In the genomic region with DNA sequence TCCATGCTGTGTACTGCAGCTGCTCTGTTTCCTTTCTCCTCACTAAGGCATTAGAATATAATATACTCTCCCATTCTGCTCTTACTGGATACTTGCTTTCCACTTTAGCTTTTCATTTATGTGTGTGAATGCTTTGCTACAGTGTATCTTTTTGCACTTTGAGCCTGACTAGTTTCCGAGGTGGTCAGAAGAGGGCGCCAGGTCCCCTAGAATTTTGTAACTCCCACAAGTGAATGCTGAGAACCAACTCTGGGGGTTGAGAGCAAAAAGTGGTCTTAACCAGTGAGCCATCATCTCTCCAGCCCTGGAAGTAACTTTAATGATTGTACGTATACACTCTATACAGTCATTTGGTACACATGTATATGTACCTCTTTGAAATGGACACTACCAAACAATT, we compare ENCODE assay signal across 8 mouse cellular contexts. TPM values are rescaled to one million over a fixed set of nuclear protein-coding genes. Genes with fewer than 3 reads are reported as not detected.
A peak's percentile ranks its signal among the peaks of the same experiment; 100 is the strongest.
DNase-seq lines count a peak whose midpoint lies in the region; ATAC-seq and TF ChIP-seq lines count a peak whose summit lies in the region.

No protein-coding gene starts in this region.

- ATAC-seq in liver, embryonic 14.5 days (ENCODE audit: insufficient read depth) = no peak
- no peak for ATAC-seq in midbrain, embryonic 16.5 days

- 0 out of 2 replicates have a peak, but pooled peaks have one; percentile 4 for TF ChIP-seq CTCF in liver, embryonic 14.5 days (IDR thresholded peaks at IDR 0.05; ENCODE audit: low read depth)
- TF ChIP-seq CTCF in cortical plate, adult 2 months (IDR thresholded peaks at IDR 0.05; ENCODE audit: extremely low read depth, insufficient read depth, low read length) = peak; percentile 49

- no peaks in the 10 kb centered on the region for H3K4me1 ChIP-seq in liver, embryonic 14.5 days (replicated peaks; ENCODE audit: control insufficient read depth in 2 of 2, insufficient read depth in 2 of 2, low read length in 1 of 2)
- peaks cover 2% of the 10 kb centered on the region; the same call in 1 of the 2 replicates for H3K4me1 ChIP-seq in cortical plate, adult 2 months (ENCODE audit: control insufficient read depth, insufficient read depth, low read length)
- H3K4me1 ChIP-seq in midbrain, embryonic 16.5 days (ENCODE audit: control insufficient read depth, insufficient read depth, low read length) = peaks cover 16% of the 10 kb centered on the region

- no peaks in the 10 kb centered on the region for H3K36me3 ChIP-seq in liver, embryonic 14.5 days (replicated peaks; ENCODE audit: control insufficient read depth, insufficient read depth, low read depth)
- 0 out of 2 replicates have a peak, but pooled peaks cover 3% of the 10 kb centered on the region for H3K36me3 ChIP-seq in midbrain, embryonic 16.5 days (ENCODE audit: control insufficient read depth, insufficient read depth, low read length)

- H3K9me3 ChIP-seq in liver, embryonic 14.5 days (ENCODE audit: control insufficient read depth, low read length) = no peaks in the 10 kb centered on the region
- no peaks in the 10 kb centered on the region for H3K9me3 ChIP-seq in midbrain, embryonic 16.5 days (replicated peaks; ENCODE audit: control insufficient read depth, low read length, poor library complexity, severe bottlenecking)

- intact Hi-C loops in heart, postnatal 14 days (cut with DNase I) = no loop called here

- TF ChIP-seq POLR2A in cortical plate, adult 2 months (IDR thresholded peaks at IDR 0.05; ENCODE audit: extremely low read depth, insufficient read depth, low read length) = no peak

- H3K27ac ChIP-seq in liver, embryonic 14.5 days = no peak overlapping the region
- no peak overlapping the region for H3K27ac ChIP-seq in cortical plate, adult 2 months (ENCODE audit: insufficient read depth, low read length)
- H3K27ac ChIP-seq in midbrain, embryonic 16.5 days (ENCODE audit: low read length) = no peak overlapping the region

- H3K4me2 ChIP-seq in liver, embryonic 14.5 days (ENCODE audit: low read depth) = no peak overlapping the region
- H3K4me2 ChIP-seq in midbrain, embryonic 16.5 days (ENCODE audit: low read length) = peak overlapping the region; percentile 73

- no peak overlapping the region for H3K4me3 ChIP-seq in liver, embryonic 14.5 days (ENCODE audit: insufficient read depth in 1 of 2, low read depth in 2 of 2, low read length in 2 of 2)
- H3K4me3 ChIP-seq in cortical plate, adult 2 months (ENCODE audit: insufficient read depth, low read length) = peak overlapping the region; percentile 79
- H3K4me3 ChIP-seq in midbrain, embryonic 16.5 days (ENCODE audit: low read depth, low read length) = peak overlapping the region; percentile 86

- peak; percentile 14 to 71 for DNase-seq in adrenal gland, adult (ENCODE audit: inconsistent age in 2 of 2, low spot score in 1 of 2)
- no peak for DNase-seq in adrenal gland, adult 8-10 months
- no peak for DNase-seq in liver, embryonic 14.5 days (ENCODE audit: low read depth in 3 of 3, low spot score in 3 of 3)
- no peak for DNase-seq in liver
- peak; percentile 12 to 20 for DNase-seq in heart, postnatal 14 days
- no peak for DNase-seq in spleen, adult 12 weeks (ENCODE audit: low spot score)

- H3K27me3 ChIP-seq in liver, embryonic 14.5 days (ENCODE audit: control insufficient read depth, insufficient read depth, low read length) = peaks cover 27% of the 10 kb centered on the region
- H3K27me3 ChIP-seq in midbrain, embryonic 16.5 days (ENCODE audit: control insufficient read depth, insufficient read depth, low read depth, low read length) = peaks cover 3% of the 10 kb centered on the region; the same call in 1 of the 2 replicates

- no peak for TF ChIP-seq EP300 in liver, embryonic 14.5 days (IDR thresholded peaks at IDR 0.05; ENCODE audit: low read depth)

- no peak overlapping the region for H3K9ac ChIP-seq in liver, embryonic 14.5 days (replicated peaks)
- H3K9ac ChIP-seq in midbrain, embryonic 16.5 days (ENCODE audit: low read depth, low read length) = no peak overlapping the region; the same call in 1 of the 2 replicates

- WGBS in liver, embryonic 14.5 days (ENCODE audit: insufficient replicate concordance) = 26% methylated on average over 3 of the region's 3 CpGs
- 29% methylated on average over 3 of the region's 3 CpGs for WGBS in midbrain, embryonic 16.5 days

RNA-seq across cellular contexts. Expression of a gene that starts 1.6 kb away (rescaled TPM):
- total RNA-seq in adrenal gland, adult 8-10 months (2022) = 10 to 100 TPM in 3 of 4 experiments, 1 to 10 TPM in 1; 9.6 to 13.5 (median 10.3) TPM
- polyA plus RNA-seq in liver, embryonic 14.5 days (2012; rRNA removed) = 0.09 and 0.13 TPM in 2 replicates
- polyA plus RNA-seq in liver, embryonic 14.5 days (2014; fragmentation: Nextera tagmentation; extraction: Ambion mirVana) = 0.08 TPM in 1 of 2 replicates, not detected in the other
- 60.5 and 60.8 TPM in 2 replicates for polyA plus RNA-seq in cortical plate, adult 2 months (2012; rRNA removed)
- 1 to 10 TPM; 2.5 to 3.3 TPM for total RNA-seq in heart, postnatal 14 days (2021)
- 24.7 and 27.3 TPM in 2 replicates for polyA plus RNA-seq in midbrain, embryonic 16.5 days (2015; fragmentation: Nextera tagmentation; extraction: Ambion mirVana)

Comparison
In these comparisons a context has a peak if more than half of its experiments do, and no peak if none do; other contexts are left out.
1. DNase-seq: peak in adrenal gland, adult (2 of 2) and heart, postnatal 14 days (2 of 2); none in adrenal gland, adult 8-10 months (single experiment), liver, embryonic 14.5 days (0 of 3), liver (single experiment) and spleen, adult 12 weeks (single experiment).
2. H3K4me3 ChIP-seq: peak in cortical plate, adult 2 months (single experiment) and midbrain, embryonic 16.5 days (single experiment); none in liver, embryonic 14.5 days (0 of 2).
3. RNA of a gene that starts 1.6 kb away (polyA plus RNA-seq): 60.5 to 60.8 TPM in cortical plate, adult 2 months and 24.7 to 27.3 TPM in midbrain, embryonic 16.5 days; 0.08 to 0.13 TPM in liver, embryonic 14.5 days; every median in the first group is over 10 times any median in the second.